Mouse (Mus musculus) MEL (cell line): ENCODE data around the gene Stard10.

Experiments used
- BHLHE40 ChIP-seq: IDR thresholded peaks from 2 replicates; pipeline ENCODE4 v1.6.1; 2012; ENCODE audit warnings: low read depth, mild to moderate bottlenecking, inconsistent platforms, low read length, improper control_type of control experiment, borderline replicate concordance
- CTCF ChIP-seq, 3 experiments: IDR thresholded peaks in 2 of 3; conservative IDR thresholded peaks in 1 of 3; 2 replicates each; pipeline ENCODE4 v1.5.1; 2011 to 2012; ENCODE audit warnings: low read length in 3 of 3, low read depth in 2 of 3, mild to moderate bottlenecking in 2 of 3, improper control_type of control experiment in 1 of 3, inconsistent platforms in 1 of 3, mixed read lengths in 1 of 3, moderate library complexity in 1 of 3; ENCODE audit not compliant: control insufficient read depth in 1 of 3, insufficient read depth in 1 of 3, poor library complexity in 1 of 3, severe bottlenecking in 1 of 3
- ELF1 ChIP-seq: IDR thresholded peaks from 2 replicates; pipeline ENCODE4 v1.6.1; 2014; ENCODE audit warnings: low read depth, mild to moderate bottlenecking, inconsistent platforms, low read length, improper control_type of control experiment, moderate library complexity
- HCFC1 ChIP-seq: IDR thresholded peaks from 2 replicates; pipeline ENCODE4 v1.6.1; 2012; ENCODE audit warnings: low read depth, mild to moderate bottlenecking, inconsistent platforms, low read length, improper control_type of control experiment, moderate library complexity
- MAX ChIP-seq: IDR thresholded peaks from 2 replicates; pipeline ENCODE4 v1.6.1; 2011; ENCODE audit warnings: low read length, improper control_type of control experiment
- MYB ChIP-seq: IDR thresholded peaks from 2 replicates; pipeline ENCODE4 v1.6.1; 2011; ENCODE audit warnings: mild to moderate bottlenecking, low read depth, low read length, improper control_type of control experiment
- POLR2A ChIP-seq, 2 experiments: IDR thresholded peaks; 2 replicates each; pipeline ENCODE4 v1.6.1; 2011 to 2012; ENCODE audit warnings: low read length in 2 of 2, mild to moderate bottlenecking in 2 of 2, control low read depth in 1 of 2, improper control_type of control experiment in 1 of 2, low read depth in 1 of 2, moderate library complexity in 1 of 2; ENCODE audit not compliant: control insufficient read depth in 1 of 2, insufficient read depth in 1 of 2, poor library complexity in 1 of 2
- RAD21 ChIP-seq: IDR thresholded peaks from 2 replicates; pipeline ENCODE4 v1.6.1; 2011; ENCODE audit warnings: mild to moderate bottlenecking, low read depth, low read length, improper control_type of control experiment
- TAL1 ChIP-seq: IDR thresholded peaks from 2 replicates; pipeline ENCODE4 v1.6.1; 2012; ENCODE audit warnings: mild to moderate bottlenecking, inconsistent platforms, low read length, moderate library complexity, mixed read lengths
- TCF12 ChIP-seq: IDR thresholded peaks from 2 replicates; pipeline ENCODE4 v1.6.1; 2014; ENCODE audit warnings: low read depth, mild to moderate bottlenecking, inconsistent platforms, low read length, improper control_type of control experiment, moderate library complexity
- ZKSCAN1 ChIP-seq: IDR thresholded peaks from 2 replicates; pipeline ENCODE4 v1.6.1; 2012; ENCODE audit warnings: low read depth, mild to moderate bottlenecking, inconsistent platforms, low read length, improper control_type of control experiment, moderate library complexity

GRCm38 (mm10) chr7:101341405-101341804 lies 24.5 kb downstream of the Stard10 start:
- no peak for TF ChIP-seq RAD21
- no peak for TF ChIP-seq CTCF (IDR thresholded peaks at IDR 0.05 in 2 of 3, conservative IDR thresholded peaks at IDR 0.05 in 1 of 3; ENCODE audit: control insufficient read depth in 1 of 3, insufficient read depth in 1 of 3, low read depth in 2 of 3, low read length in 3 of 3, poor library complexity in 1 of 3, severe bottlenecking in 1 of 3)
- TF ChIP-seq HCFC1, result no peak
- no peak for TF ChIP-seq POLR2A (IDR thresholded peaks at IDR 0.05; ENCODE audit: control insufficient read depth in 1 of 2, insufficient read depth in 1 of 2, low read depth in 1 of 2, low read length in 2 of 2, poor library complexity in 1 of 2)
- no peak for TF ChIP-seq ZKSCAN1
- TF ChIP-seq TAL1, result no peak
- TF ChIP-seq BHLHE40, result no peak
- no peak for TF ChIP-seq MAX
- TF ChIP-seq TCF12, result no peak
- no peak for TF ChIP-seq MYB
- TF ChIP-seq ELF1, result no peak
